Mouse (Mus musculus): ENCODE data around the gene Sipa1l3.

The Sipa1l3 gene

DNA sequence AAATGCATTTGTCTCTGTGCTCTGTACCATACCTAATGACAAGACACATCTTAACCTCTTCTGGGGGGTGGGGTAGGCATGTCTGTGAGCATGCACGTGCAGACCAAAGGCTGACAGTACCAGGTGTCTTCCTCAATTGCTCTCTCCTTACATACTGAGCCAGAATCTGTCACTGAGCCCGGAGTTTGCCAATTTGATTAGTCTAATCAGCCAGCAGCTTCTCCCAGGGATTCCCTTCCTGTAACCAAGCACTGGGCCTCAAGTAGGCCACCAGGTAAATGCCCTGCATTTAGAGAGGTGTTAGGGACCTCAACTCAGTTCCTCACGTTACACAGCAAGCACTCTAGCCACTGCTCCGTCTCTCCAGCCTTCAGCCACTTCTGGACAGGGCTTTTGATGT is 38.3 kb downstream of the Sipa1l3 start:
- DNase-seq (ENCODE audit: low spot score) = no peak

DNA sequence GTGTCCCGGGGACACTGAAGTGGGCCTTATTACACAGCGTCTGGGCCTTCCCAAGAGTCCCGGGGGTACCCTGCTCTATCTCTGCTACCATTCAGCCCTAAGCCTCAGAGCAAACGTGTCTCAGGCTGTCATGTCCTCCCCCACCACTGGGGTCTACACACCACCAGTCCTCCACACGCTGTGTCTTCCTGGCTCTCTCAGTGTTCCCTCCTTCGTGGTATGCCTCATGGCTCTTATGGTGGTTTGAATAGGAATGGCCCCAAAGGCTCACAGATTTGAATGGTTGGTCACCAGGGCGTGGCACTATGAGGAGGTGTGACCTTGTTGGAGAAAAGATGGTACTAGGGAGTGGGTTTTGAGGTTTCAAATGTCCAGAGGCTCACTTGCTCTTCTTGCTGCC is 43.4 kb downstream of the Sipa1l3 start:
- no peak for DNase-seq (ENCODE audit: low spot score)

DNA sequence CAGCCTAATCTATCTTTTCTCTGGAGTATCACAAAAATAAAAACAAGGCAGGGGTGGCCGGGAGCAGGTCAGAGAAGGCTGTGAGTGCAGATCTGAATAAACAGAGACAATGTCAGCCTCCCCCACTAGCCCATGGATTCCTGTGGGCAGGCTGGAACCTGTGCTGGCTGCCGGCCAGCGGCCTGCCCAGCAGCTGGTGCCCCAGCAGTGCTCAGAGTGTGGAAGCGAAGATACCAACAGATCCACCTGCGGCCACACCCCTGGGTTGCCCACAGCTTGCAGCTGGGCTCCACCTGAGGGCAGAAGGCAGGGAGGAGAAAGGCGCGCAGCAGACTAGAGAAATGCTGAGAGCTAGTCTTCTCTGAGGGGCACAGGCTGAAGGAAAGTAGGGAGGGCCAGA is 47.1 kb downstream of the Sipa1l3 start:
- no peak for DNase-seq (ENCODE audit: low spot score)

DNA sequence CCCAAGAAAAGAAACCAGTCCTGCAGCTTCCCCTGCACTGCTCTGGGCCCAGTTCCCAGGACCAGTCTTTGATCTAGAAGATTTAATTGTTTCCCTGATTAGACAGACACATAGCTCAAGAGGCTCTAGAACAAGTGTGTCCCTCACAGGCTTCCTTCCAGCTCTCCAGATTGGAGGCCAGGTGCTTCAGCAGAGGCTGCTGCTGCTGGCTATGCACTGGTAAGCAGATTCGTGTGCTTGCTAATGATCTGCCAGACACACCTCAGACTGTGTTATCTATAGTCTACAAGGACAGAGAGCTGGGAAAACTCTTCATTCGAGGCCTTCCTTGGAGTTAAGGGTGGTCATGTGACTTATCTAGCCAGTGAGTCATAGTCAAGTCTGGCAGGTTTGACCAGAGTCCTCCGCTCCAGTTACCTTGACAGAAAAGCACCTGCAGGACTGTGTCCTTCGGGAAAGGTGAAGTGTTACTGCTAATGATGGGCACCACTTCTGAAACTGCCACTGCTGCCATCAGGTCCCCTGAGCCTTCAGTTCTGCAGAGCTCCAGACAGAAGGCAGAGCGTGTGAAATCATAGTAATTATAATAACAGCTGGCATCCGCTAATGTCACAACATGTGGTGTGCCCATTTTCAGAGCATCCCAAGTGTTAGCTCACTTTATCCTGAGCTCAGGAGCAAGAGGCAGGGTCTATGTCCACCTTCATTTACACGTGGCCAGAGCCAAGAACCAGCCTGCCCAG is 48.7 kb downstream of the Sipa1l3 start:
- DNase-seq (ENCODE audit: low spot score) = no peak

DNA sequence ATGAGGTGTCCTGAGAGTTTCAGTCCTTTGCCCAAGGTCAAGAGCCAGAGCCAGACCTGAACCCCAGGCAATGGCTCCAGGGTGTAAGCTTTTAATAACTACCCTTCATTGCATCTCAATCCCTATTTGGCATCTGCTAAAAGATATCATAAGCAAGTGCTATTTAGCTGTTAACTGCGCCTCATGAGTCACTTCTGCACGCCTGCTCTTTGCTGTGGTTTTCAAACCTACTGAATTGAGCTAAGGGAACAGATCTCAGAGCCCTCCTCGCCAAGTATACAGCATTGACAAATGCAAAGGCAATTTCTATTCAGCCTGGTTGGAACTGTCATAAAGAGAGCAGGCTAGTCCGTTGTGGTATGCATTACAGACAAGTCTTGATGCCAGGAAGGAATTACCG is 49.8 kb downstream of the Sipa1l3 start:
- no peak for DNase-seq (ENCODE audit: low spot score)

DNA sequence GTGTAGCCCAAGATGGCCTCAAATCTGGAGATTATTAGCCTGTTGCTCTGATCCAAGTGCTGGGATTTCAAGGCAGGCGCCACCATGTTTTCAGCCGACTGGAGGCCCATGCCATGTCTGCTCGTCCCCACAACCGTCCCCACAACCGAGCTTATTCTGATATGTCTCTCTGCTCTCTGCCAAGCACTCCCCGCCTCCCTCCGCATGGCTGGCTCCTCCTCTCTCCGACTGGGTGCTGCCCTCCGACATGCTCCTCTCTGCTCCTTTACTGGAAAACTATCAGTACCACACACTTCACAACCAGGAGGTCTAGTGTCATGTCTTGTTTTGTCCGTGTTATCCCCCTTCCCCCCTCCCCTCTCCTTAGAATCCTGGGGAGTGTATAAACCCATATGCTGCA is 51.9 kb downstream of the Sipa1l3 start:
- DNase-seq (ENCODE audit: low spot score) = no peak

DNA sequence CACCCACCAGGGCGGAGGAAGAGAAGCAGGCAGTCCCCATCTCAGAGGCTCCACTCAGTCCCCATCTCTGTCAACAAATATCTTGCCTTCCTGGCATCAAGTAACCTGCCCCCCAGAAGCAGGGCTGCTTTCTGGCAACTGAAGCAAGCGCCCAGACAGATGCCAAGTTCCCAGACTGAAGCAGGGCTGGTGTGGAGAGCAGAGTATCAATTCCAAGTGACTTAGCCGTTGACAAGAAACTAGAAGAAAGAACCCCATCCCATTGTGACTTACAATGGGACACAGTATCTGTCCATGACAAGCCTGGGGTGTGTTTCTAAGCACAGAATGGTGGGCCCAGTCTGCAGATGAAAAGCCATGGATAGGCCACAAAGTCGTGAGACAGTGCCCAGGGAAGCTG is 52.7 kb downstream of the Sipa1l3 start:
- no peak for DNase-seq (ENCODE audit: low spot score)

DNA sequence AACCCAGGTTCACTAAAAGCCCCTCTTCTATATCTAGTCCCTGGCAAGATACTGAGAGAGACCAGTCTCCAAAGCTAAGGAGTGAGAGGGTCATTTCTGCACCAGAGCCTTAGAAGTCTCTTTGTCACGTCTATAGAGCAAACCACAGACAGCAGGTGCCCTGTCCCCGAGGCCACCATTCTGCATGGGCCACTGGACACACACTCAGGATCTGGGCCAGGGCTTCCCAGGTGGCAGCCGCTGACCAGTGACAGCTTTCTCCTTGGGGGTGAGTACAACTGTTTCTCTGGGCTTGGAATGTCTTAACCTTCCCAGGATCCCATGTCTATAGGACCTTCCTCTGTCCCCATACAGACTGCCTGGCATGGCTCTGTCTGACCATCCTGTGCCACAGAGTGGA is 55.6 kb downstream of the Sipa1l3 start:
- DNase-seq (ENCODE audit: low spot score) = no peak

DNA sequence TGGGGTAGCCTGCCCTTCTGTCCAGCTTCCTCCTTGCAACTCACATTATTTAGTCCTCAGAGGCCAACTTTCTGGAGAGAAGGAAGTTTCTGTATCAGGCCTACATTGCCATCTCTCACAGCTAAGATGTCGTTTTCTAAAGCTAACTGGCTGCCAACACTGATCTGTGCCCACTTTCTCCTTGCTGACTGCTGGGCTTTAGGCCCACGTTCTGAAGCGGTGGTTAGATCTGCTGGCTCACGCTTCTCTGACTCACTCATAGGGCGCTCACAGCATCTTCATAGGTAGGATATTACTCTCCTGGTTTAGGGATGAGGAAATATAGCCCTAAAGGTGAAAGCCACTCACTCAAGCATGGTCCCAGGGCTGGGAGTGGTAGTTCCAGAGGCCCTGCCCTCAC is 56.3 kb downstream of the Sipa1l3 start:
- no peak for DNase-seq (ENCODE audit: low spot score)

DNA sequence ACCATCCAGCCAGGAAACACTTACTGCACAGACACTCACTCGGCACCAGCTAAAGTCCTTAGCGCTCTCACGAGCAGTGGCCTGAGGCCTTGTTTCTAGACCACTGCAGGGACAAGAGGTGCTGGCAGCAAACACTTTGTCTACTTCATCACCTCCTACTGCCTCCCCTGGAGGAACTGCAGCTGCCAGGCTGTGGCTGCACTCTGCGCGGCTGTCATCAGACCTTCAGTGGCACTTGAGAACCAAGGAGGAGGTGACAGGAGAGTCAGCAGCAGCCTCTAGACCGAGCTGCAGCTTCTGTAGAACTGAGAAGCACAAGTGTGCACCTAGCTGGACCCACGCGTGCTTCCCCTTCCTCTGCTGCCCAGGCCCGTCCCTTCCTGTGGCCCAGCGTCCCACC is 56.9 kb downstream of the Sipa1l3 start:
- no peak for DNase-seq (ENCODE audit: low spot score)

DNA sequence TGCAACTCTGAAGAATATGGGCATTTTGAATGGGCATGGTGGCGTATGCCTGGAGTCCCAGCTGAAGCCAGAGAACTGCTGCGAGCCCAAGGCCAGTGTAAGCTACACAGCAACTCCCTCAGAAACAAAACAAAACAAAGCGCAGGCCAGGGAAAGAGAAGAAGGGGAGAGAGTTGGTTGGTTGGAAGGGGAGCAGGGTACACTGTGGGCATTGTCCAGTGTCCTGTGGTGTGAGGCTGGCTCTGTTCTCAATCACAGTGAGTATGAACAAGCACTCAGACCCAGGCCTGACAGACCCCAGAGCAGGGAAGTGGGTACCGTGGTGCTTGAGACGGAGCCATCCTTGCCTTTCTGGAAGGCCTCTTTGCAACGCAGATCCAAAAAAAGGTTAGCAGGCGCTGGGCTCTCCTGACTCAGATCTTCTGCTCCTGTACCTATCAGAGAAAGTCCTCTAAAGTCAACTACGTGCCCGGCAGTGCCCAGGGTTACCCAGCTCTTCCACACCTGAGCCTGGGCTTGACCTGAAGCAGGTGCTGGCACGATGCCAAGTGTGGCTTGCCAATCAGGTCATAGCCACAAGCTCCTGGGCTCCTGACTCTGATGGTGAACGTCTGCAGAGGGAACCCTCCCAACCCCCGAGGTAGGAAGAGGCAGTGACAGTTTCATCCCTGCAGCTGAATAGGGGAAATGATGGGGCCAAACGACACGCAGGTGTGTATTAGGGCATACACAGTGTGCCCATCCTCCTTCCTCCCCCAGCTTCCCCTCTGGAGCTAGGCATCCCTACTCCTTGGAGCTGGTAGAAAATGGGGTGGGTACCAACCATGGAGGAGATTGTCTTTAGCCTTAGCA is 59.3 kb downstream of the Sipa1l3 start:
- DNase-seq (ENCODE audit: low spot score) = no peak

DNA sequence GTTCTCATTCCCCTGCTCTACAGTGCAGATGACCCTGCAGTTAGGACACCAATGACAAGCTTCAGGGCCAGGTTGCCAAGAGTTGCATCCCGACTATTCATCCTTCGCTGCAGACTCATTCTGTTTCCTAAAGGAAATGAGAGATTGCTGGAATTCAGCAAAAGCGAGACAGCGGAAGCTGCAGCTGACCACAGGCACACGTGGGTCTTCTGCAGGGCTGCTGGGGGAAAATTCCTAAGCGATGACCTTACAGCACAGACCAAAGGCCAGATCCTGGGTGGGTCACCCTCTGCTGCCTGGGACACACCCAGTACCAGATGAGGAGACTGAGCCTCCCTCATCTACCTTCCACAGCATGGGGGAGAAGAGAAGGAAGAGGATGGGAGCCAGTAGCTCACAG is 60.7 kb downstream of the Sipa1l3 start:
- DNase-seq (ENCODE audit: low spot score) = no peak

DNA sequence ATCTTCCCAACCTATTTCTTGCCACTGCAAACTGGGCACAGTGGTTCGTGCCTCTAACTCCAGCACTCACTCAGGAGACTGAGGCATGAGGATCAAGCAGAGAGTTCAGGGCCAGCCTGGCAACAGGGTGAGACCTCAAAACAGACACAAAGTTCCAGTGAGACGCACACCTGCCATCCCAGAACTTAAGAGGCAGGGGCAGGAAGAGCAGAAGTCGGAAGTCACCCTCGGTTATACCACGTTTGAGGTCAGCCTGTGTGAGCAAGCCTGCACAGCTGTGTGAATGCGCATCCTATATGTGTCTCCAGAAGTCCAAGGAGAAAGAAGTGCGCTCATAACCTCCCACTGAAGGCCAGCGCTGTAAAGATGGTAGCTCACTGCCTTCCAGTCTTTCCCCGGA is 61.7 kb downstream of the Sipa1l3 start:
- no peak for DNase-seq (ENCODE audit: low spot score)

DNA sequence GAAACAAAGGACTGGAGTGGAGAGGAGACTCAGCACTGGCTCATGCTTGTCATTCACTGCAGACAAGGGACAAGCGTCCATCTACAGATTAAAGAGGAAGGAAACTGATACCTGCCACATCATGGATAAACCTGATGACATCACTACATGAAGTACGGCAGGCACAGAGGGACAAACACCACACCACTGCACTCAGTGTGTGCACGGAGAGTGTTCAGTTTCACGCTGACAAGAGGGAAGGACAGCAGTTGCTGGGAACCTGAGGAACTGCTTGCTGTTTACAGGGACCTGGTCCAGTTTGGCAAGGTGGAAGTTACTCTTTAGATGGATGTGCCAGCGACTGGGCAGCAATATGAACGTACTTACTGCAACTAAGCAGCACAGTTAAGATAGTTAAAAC is 62.9 kb downstream of the Sipa1l3 start:
- DNase-seq (ENCODE audit: low spot score) = no peak

DNA sequence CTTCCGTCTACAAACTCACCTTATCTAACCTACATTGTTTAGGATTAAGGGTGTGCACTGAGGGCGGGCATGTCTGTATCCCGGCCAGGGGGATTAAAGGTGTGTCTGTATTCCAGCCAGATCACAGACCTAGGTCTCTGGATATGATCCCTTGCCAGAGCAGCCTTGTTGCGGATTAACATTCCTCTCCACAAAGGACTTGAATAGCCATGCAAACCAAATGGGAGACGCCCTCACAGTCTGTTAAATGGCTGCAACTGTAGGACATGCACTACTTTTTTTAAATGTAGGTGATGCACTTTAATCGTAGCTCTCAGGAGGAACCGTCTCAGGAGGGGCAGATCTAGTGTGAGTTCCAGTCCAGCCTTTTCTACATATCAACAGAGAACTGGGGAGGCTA is 63.5 kb downstream of the Sipa1l3 start:
- DNase-seq (ENCODE audit: low spot score) = no peak

DNA sequence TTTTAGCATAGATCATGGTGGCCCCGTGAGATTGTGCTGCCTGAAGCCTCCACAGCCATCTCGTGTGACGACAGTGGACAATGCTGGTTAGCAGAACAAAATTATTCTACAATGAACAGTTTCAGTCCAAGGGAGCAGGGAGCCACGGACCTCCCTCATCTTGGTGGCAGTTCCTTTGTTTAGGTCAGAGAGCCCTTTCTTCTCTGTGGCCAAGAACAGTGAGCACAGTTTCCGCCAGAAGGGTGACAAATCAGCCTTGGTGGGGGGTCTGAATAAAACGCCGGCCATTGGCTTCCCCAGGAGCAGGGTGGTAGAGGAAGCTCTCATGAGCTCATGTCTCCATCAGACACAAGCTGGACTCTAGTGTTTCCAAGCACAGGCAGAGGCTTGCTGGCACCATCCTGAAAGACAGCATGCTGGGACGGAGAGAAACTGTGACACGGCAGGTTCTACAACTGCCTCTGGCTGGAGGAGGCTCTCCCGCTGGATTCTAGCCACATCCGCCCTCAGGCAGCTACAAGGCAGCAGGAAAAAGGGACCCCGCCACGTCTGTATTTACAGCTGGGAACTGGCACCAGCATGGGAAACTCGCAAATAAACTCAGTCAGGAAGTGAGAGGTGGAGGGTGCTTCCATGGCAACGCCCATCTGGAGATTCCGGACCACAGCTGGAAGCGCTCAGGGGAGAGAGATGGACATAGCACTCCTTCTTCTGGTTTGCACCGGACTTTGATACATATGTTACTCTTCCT is 65.3 kb downstream of the Sipa1l3 start:
- no peak for DNase-seq (ENCODE audit: low spot score)

DNA sequence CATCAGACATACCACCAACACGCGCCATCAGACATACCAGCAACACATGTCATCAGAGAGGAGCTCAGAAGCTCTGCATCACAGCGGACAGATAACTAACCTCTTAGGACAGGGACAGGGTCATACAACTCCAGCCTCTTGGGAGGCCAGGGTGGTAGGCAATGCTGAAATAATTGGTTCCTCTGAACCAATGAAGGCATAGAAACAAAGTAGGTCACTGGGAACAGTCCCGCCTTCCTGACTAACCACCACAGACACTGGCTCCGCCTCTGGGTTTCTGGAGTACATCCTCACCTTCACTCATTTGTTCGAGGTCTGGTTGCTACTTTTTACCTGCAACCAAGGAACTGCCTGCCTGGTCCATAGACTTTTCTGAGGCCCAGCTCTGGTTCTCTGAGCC is 66.1 kb downstream of the Sipa1l3 start:
- DNase-seq (ENCODE audit: low spot score) = no peak

DNA sequence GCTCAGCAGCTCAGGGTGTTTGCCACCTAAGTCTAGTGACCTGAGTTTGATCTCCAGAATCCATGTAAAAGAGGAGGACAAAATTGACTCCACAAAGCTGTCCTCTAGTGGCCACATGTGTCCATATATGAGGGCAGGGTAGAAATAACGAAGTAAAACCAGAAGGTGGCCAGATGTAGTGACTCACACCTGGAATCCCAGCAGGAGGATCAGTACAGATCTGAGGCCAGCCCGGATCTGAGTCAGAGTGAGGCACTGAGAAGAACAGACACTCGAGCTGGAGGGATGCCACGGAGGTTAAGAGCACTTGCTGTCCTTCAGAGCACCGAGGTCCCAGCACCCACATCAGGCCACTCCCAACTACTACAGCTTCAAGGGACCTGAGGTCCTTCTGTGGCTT is 68.3 kb downstream of the Sipa1l3 start:
- DNase-seq (ENCODE audit: low spot score) = no peak

DNA sequence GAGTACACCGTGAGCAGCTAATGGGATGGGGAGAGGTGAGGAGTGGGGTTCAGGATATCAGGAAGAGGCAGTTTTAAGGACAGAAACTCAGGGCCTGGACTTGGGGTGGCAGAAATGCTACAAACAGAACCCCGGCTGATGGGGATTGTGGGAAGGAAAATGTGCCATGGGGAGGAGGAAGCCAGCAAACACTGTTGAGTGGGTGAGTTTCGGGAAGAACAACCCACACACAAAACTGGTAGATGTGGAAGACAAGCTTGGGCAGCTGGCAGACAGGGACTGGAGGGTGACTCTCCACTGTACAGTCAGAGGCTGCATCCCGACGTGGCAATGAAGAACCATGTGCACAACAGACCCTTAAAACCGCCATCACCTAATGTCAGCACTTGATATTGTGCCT is 69.6 kb downstream of the Sipa1l3 start:
- no peak for DNase-seq (ENCODE audit: low spot score)

DNA sequence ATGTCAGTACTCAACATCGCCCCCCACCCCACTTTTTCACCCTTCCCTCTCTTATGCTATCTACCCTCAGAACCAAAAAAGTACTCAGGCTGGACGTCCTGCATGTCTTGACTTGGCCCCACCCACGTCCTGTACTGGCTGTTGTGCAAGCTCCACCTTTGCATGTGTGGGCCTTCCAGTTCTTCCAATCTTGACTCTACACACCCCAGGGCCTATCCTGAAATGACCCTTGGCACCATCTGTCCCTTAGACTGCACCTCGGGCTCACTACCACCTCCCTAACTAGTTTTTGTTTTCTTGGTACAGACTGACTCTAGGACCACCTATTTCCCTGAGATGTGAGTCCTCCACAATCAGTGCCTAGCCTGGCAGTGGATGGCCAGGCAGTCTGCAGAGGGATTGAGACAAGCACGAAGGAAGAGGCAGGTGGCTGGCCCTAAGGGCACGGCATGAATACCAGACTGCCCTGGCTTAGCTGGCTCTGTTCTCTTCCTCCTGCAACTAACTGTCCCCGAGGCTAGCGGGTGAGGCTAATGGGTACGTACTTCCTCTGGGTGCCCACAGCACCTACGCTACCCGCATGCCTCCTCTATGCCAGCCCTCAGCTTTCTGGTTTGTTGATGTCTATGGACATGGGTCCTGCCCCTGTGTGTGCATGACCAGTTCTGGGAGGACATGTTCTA is 71.2 kb downstream of the Sipa1l3 start:
- DNase-seq (ENCODE audit: low spot score) = no peak

DNA sequence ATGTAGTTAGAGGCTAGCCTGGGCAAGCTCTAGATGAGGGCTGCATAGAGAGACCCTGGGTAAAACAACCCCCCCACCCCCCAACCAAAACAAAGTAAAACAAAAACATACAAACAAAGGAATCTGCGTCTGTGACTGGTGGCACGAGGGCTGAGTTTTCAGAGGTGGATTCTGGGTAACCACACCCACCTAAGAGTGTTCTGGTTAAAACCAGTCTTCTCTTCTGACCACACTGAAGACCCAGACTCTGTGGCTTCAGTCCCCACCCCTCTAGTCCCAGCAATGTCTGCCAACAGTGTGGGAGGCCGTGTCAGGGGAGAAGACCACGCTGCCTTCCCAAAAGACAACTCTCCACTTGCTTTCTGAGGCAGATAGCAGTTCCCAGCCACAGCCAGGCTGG is 72.3 kb downstream of the Sipa1l3 start:
- DNase-seq (ENCODE audit: low spot score) = no peak

DNA sequence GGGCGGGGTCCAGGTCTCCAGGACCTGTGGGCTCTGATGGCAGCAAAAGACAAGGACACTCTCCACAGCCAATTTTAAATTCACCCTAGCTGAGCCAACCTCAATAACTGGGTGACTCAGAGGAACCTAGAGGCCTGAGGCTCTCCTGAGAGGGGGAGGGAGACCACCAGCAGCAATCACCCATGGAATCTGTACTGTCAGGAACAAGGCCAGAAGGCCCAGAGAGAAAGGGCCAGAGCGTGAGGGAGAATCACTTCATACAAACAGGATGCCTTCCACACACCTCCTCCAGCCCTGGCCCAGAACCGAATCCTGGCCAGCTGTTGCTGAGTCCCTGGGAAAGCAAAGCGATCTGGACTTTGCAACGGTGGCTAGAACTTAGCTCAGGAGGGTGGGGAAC is 73.9 kb downstream of the Sipa1l3 start:
- no peak for DNase-seq (ENCODE audit: low spot score)

Data from c-Kit-positive CD71-positive TER-119-positive erythroid progenitor cells, embryonic 14.5 days (primary cell).